Mouse (Mus musculus): ENCODE measurements around the gene Tesc. TPM values are rescaled to one million over a fixed set of nuclear protein-coding genes. Genes with fewer than 3 reads are reported as not detected.

The Tesc gene
- 17.6 and 19.6 TPM in 2 replicates for total RNA-seq (2014; rRNA removed; ENCODE audit: low replicate concordance)
- 19.0 and 20.7 TPM in 2 replicates for polyA plus RNA-seq (2015; fragmentation: Nextera tagmentation; extraction: Ambion mirVana)

- no peak for TF ChIP-seq EP300 (IDR thresholded peaks at IDR 0.05; ENCODE audit: low read depth)
- H3K4me2 ChIP-seq (ENCODE audit: low read depth, low read length): peak within 1 kb of the TSS; percentile 83
- peak within 1 kb of the TSS; percentile 53 for H3K4me3 ChIP-seq (ENCODE audit: low read depth, low read length)
- peaks cover 21% of the 10 kb centered on the region; the same call in 1 of the 2 replicates for H3K4me1 ChIP-seq (ENCODE audit: control insufficient read depth, insufficient read depth)
- peak; percentile 1; the same call in 1 of the 2 replicates for ATAC-seq (ENCODE audit: insufficient read depth, low read depth)
- DNase-seq (ENCODE audit: low spot score): no peak
- no peak within 1 kb of the TSS for H3K27ac ChIP-seq (ENCODE audit: low read depth)
- H3K36me3 ChIP-seq (replicated peaks; ENCODE audit: control insufficient read depth, insufficient read depth, low read length): no peaks in the 10 kb centered on the region
- 2% methylated on average over 53 of the region's 63 CpGs for WGBS
- peaks cover 37% of the 10 kb centered on the region for H3K27me3 ChIP-seq (ENCODE audit: control insufficient read depth, insufficient read depth, low read length)
- peak within 1 kb of the TSS; percentile 45 for H3K9ac ChIP-seq (replicated peaks; ENCODE audit: low read depth, low read length)
- no peaks in the 10 kb centered on the region for H3K9me3 ChIP-seq (replicated peaks; ENCODE audit: control insufficient read depth, low read length)
These were observed at the start of gene Tesc for GRCm38 (mm10) chr5:118027698-118028190. TSS of gene Tesc (plus strand) at chr5:118027743.

- H3K4me1 ChIP-seq (ENCODE audit: control insufficient read depth, insufficient read depth): peaks cover 13% of the 10 kb centered on the region; the same call in 1 of the 2 replicates
- no peak overlapping the region for H3K27ac ChIP-seq (ENCODE audit: low read depth)
- WGBS: 74% methylated on average over 17 of the region's 17 CpGs
- H3K9me3 ChIP-seq (replicated peaks; ENCODE audit: control insufficient read depth, low read length): no peaks in the 10 kb centered on the region
- H3K36me3 ChIP-seq (replicated peaks; ENCODE audit: control insufficient read depth, insufficient read depth, low read length): peaks cover 41% of the 10 kb centered on the region
- no peaks in the 10 kb centered on the region for H3K27me3 ChIP-seq (ENCODE audit: control insufficient read depth, insufficient read depth, low read length)
- TF ChIP-seq EP300 (IDR thresholded peaks at IDR 0.05; ENCODE audit: low read depth) (no peak), CTCF (IDR thresholded peaks at IDR 0.05; ENCODE audit: low read depth) (no peak)
- DNase-seq (ENCODE audit: low spot score): no peak
- no peak overlapping the region for H3K9ac ChIP-seq (replicated peaks; ENCODE audit: low read depth, low read length)
- ATAC-seq (ENCODE audit: insufficient read depth, low read depth): no peak
- peak overlapping the region; percentile 90 for H3K4me2 ChIP-seq (ENCODE audit: low read depth, low read length)
- peak overlapping the region; percentile 87; the same call in 1 of the 2 replicates for H3K4me3 ChIP-seq (ENCODE audit: low read depth, low read length)
These were observed 49.3 kb upstream of the Tesc start for GRCm38 (mm10) chr5:117978159-117978697.

DNA sequence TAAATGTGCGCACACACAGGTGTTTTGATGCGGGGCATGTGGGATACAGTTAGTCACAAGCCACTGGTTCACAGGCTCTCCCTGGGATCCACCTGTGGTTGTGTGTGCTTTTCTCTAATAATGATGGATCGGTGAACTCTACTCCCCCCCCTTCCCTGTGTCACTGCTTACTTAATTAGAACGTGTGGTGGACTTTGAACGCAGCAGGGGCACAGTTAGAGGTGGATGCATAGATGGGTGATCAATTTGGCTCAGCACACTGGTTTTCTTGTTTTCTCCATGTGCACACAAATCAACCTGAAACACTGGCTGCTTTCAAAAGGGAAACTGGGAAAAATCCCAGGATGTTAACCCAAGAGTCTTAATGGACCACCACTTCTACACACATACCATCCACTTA, 48.5 kb upstream of the Tesc start:
- Histone ChIP-seq H3K9me3 (replicated peaks; ENCODE audit: control insufficient read depth, low read length) (no peaks in the 10 kb centered on the region), H3K36me3 (replicated peaks; ENCODE audit: control insufficient read depth, insufficient read depth, low read length) (peaks cover 46% of the 10 kb centered on the region), H3K9ac (replicated peaks; ENCODE audit: low read depth, low read length) (no peak overlapping the region), H3K27ac (ENCODE audit: low read depth) (no peak overlapping the region), H3K4me2 (ENCODE audit: low read depth, low read length) (no peak overlapping the region), H3K4me1 (ENCODE audit: control insufficient read depth, insufficient read depth) (peaks cover 13% of the 10 kb centered on the region; the same call in 1 of the 2 replicates), H3K27me3 (ENCODE audit: control insufficient read depth, insufficient read depth, low read length) (no peaks in the 10 kb centered on the region), H3K4me3 (ENCODE audit: low read depth, low read length) (no peak overlapping the region)
- TF ChIP-seq EP300 (IDR thresholded peaks at IDR 0.05; ENCODE audit: low read depth) (no peak), CTCF (IDR thresholded peaks at IDR 0.05; ENCODE audit: low read depth) (no peak)
- 93% methylated on average over 5 of the region's 5 CpGs for WGBS
- DNase-seq (ENCODE audit: low spot score): no peak
- ATAC-seq (ENCODE audit: insufficient read depth, low read depth): no peak

DNA sequence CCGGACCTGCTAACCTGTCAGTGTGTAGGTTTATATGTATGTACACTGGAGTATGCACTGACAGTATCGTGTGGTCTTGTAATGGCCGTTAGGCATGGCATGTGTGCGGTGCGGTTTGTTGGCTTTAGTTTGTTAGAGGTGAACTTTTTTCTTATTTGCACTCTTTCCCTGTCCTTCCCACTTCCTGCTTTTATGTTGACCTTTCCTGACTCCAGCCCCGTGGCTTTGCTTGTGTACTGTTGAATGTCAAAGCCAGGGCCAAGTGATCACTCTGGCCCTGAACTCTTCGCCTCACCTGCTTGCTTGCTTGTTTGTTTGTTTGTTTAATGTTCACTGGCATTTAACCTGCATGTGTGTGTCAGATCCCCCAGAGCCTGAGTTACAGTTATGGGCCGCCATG, 46.6 kb upstream of the Tesc start:
- H3K27ac ChIP-seq (ENCODE audit: low read depth): no peak overlapping the region
- H3K9ac ChIP-seq (replicated peaks; ENCODE audit: low read depth, low read length): no peak overlapping the region
- H3K27me3 ChIP-seq (ENCODE audit: control insufficient read depth, insufficient read depth, low read length): no peaks in the 10 kb centered on the region
- DNase-seq (ENCODE audit: low spot score): no peak
- peaks cover 13% of the 10 kb centered on the region; the same call in 1 of the 2 replicates for H3K4me1 ChIP-seq (ENCODE audit: control insufficient read depth, insufficient read depth)
- ATAC-seq (ENCODE audit: insufficient read depth, low read depth): no peak
- H3K4me2 ChIP-seq (ENCODE audit: low read depth, low read length): no peak overlapping the region
- 80% methylated on average over 8 of the region's 8 CpGs for WGBS
- peaks cover 50% of the 10 kb centered on the region for H3K36me3 ChIP-seq (replicated peaks; ENCODE audit: control insufficient read depth, insufficient read depth, low read length)
- H3K4me3 ChIP-seq (ENCODE audit: low read depth, low read length): no peak overlapping the region
- no peaks in the 10 kb centered on the region for H3K9me3 ChIP-seq (replicated peaks; ENCODE audit: control insufficient read depth, low read length)
- TF ChIP-seq EP300 (IDR thresholded peaks at IDR 0.05; ENCODE audit: low read depth) (no peak), CTCF (IDR thresholded peaks at IDR 0.05; ENCODE audit: low read depth) (no peak)

- DNase-seq (ENCODE audit: low spot score) (no peak), ATAC-seq (ENCODE audit: insufficient read depth, low read depth) (no peak)
- no peaks in the 10 kb centered on the region for H3K27me3 ChIP-seq (ENCODE audit: control insufficient read depth, insufficient read depth, low read length)
- H3K36me3 ChIP-seq (replicated peaks; ENCODE audit: control insufficient read depth, insufficient read depth, low read length): peaks cover 60% of the 10 kb centered on the region
- TF ChIP-seq CTCF (IDR thresholded peaks at IDR 0.05; ENCODE audit: low read depth): no peak
- no peak for TF ChIP-seq EP300 (IDR thresholded peaks at IDR 0.05; ENCODE audit: low read depth)
- no peak overlapping the region for H3K9ac ChIP-seq (replicated peaks; ENCODE audit: low read depth, low read length)
- WGBS: 76% methylated on average over 5 of the region's 5 CpGs
- H3K9me3 ChIP-seq (replicated peaks; ENCODE audit: control insufficient read depth, low read length): no peaks in the 10 kb centered on the region
- H3K27ac ChIP-seq (ENCODE audit: low read depth): no peak overlapping the region
- H3K4me3 ChIP-seq (ENCODE audit: low read depth, low read length): no peak overlapping the region
- peaks cover 13% of the 10 kb centered on the region; the same call in 1 of the 2 replicates for H3K4me1 ChIP-seq (ENCODE audit: control insufficient read depth, insufficient read depth)
- H3K4me2 ChIP-seq (ENCODE audit: low read depth, low read length): no peak overlapping the region
These were observed 45.6 kb upstream of the Tesc start for GRCm38 (mm10) chr5:117981943-117982342.
